Mouse (Mus musculus) embryonic facial prominence, embryonic 10.5 days (tissue): ENCODE measurements at regions not wholly inside any gene's neighbourhood (a gene's known extent, or its start where the extent isn't known, plus 50 kb on each side); places are given as distances from the start of the nearest gene placed in this dataset.

ENCODE experiments used
- DNase-seq: peaks from one replicate; pipeline ENCODE4 v3.0.0-alpha.2; 2017; ENCODE audit warnings: low spot score
- H3K27ac ChIP-seq: fragments of 300-500 bp; sonication (generic); replicated peaks from 2 replicates; pipeline ENCODE4 v1.5.1; 2016; ENCODE audit warnings: mild to moderate bottlenecking
- H3K27me3 ChIP-seq: fragments of 300-500 bp; sonication (generic); replicated peaks from 2 replicates; pipeline ENCODE4 v1.6.1; 2016; ENCODE audit warnings: low read depth, mild to moderate bottlenecking; ENCODE audit not compliant: poor library complexity, severe bottlenecking
- H3K36me3 ChIP-seq: fragments of 300-500 bp; sonication (generic); replicated peaks from 2 replicates; pipeline ENCODE4 v1.6.1; 2016; ENCODE audit warnings: mild to moderate bottlenecking, moderate library complexity
- H3K4me1 ChIP-seq: fragments of 300-500 bp; sonication (generic); 2 replicates; pipeline ENCODE4 v1.6.1; 2016
- H3K4me3 ChIP-seq: fragments of 300-500 bp; sonication (generic); 2 replicates; pipeline ENCODE4 v1.5.1; 2016; ENCODE audit warnings: mild to moderate bottlenecking, moderate library complexity
- H3K9me3 ChIP-seq: fragments of 300-500 bp; sonication (generic); 2 replicates; pipeline ENCODE4 v1.6.1; 2016; ENCODE audit warnings: mild to moderate bottlenecking
- WGBS: fragments of 180-500 bp; shearing (Covaris S2); methylation state at CpG from one replicate; pipeline ENCODE4 v1.1.7; 2016; 5-methylcytosine and 5-hydroxymethylcytosine counted together

- peak; percentile 48 for DNase-seq
- Histone ChIP-seq H3K27ac (peak overlapping the region; percentile 85), H3K36me3 (no peaks in the 10 kb centered on the region)
Measured at GRCm38 (mm10) chr13:97442283-97442682, 201.4 kb downstream of the Enc1 start.

GRCm38 (mm10) chr13:97441803-97442202 is 200.9 kb downstream of the Enc1 start:
- H3K4me1 ChIP-seq, result peaks cover 55% of the 10 kb centered on the region
- no peak overlapping the region for H3K4me3 ChIP-seq
- no peaks in the 10 kb centered on the region for H3K36me3 ChIP-seq
- DNase-seq, result no peak
- H3K27ac ChIP-seq, result peak overlapping the region; percentile 85
- no peaks in the 10 kb centered on the region for H3K9me3 ChIP-seq
- WGBS, result 47% methylated on average over 2 of the region's 2 CpGs
- H3K27me3 ChIP-seq, result peaks cover 7% of the 10 kb centered on the region

More at GRCm38 (mm10) chr13:97442283-97442682, 201.4 kb downstream of the Enc1 start:
- WGBS, result 18% methylated on average over 10 of the region's 10 CpGs
- peaks cover 7% of the 10 kb centered on the region for H3K27me3 ChIP-seq
- H3K4me1 ChIP-seq, result peaks cover 50% of the 10 kb centered on the region
- H3K4me3 ChIP-seq, result peak overlapping the region; percentile 33; the same call in 1 of the 2 replicates
- H3K9me3 ChIP-seq, result no peaks in the 10 kb centered on the region

- peak overlapping the region; percentile 76 for H3K27ac ChIP-seq
- peak; percentile 33 for DNase-seq
- H3K9me3 ChIP-seq, result no peaks in the 10 kb centered on the region
- WGBS, result 21% methylated on average over 16 of the region's 16 CpGs
- peaks cover 7% of the 10 kb centered on the region for H3K27me3 ChIP-seq
- peak overlapping the region; percentile 11 for H3K4me3 ChIP-seq
- peaks cover 79% of the 10 kb centered on the region for H3K4me1 ChIP-seq
- H3K36me3 ChIP-seq, result no peaks in the 10 kb centered on the region
Measured at GRCm38 (mm10) chr13:97439216-97439979, 198.5 kb downstream of the Enc1 start.

GRCm38 (mm10) chr13:97438692-97439091 is 197.8 kb downstream of the Enc1 start:
- peak; percentile 14 for DNase-seq
- peak overlapping the region; percentile 76 for H3K27ac ChIP-seq

GRCm38 (mm10) chr13:97438277-97438676 is 197.4 kb downstream of the Enc1 start:
- no peak for DNase-seq
- 93% methylated on average over 3 of the region's 3 CpGs for WGBS

More at GRCm38 (mm10) chr13:97438692-97439091, 197.8 kb downstream of the Enc1 start:
- 51% methylated on average over 12 of the region's 12 CpGs for WGBS
- H3K36me3 ChIP-seq, result no peaks in the 10 kb centered on the region
- H3K4me1 ChIP-seq, result peaks cover 81% of the 10 kb centered on the region
- no peaks in the 10 kb centered on the region for H3K9me3 ChIP-seq
- H3K4me3 ChIP-seq, result no peak overlapping the region; the same call in 1 of the 2 replicates
- peaks cover 7% of the 10 kb centered on the region for H3K27me3 ChIP-seq

GRCm38 (mm10) chr13:97436719-97437350 is 195.9 kb downstream of the Enc1 start:
- H3K4me1 ChIP-seq, result peaks cover 78% of the 10 kb centered on the region
- H3K27me3 ChIP-seq, result peaks cover 15% of the 10 kb centered on the region
- H3K36me3 ChIP-seq, result no peaks in the 10 kb centered on the region
- DNase-seq, result no peak
- no peaks in the 10 kb centered on the region for H3K9me3 ChIP-seq
- WGBS, result 29% methylated on average over 5 of the region's 5 CpGs
- H3K27ac ChIP-seq, result peak overlapping the region; percentile 90
- peak overlapping the region; percentile 58; the same call in 1 of the 2 replicates for H3K4me3 ChIP-seq

More at GRCm38 (mm10) chr13:97438277-97438676, 197.4 kb downstream of the Enc1 start:
- no peaks in the 10 kb centered on the region for H3K9me3 ChIP-seq
- H3K27me3 ChIP-seq, result peaks cover 7% of the 10 kb centered on the region
- H3K4me1 ChIP-seq, result peaks cover 80% of the 10 kb centered on the region
- H3K4me3 ChIP-seq, result no peak overlapping the region
- no peaks in the 10 kb centered on the region for H3K36me3 ChIP-seq
- H3K27ac ChIP-seq, result peak overlapping the region; percentile 76

- WGBS, result 3% methylated on average over 24 of the region's 24 CpGs
- Histone ChIP-seq H3K27me3 (peaks cover 15% of the 10 kb centered on the region), H3K4me3 (peak overlapping the region; percentile 58), H3K9me3 (no peaks in the 10 kb centered on the region), H3K27ac (peak overlapping the region; percentile 90), H3K36me3 (no peaks in the 10 kb centered on the region), H3K4me1 (peaks cover 71% of the 10 kb centered on the region)
- peak; percentile 80 for DNase-seq
Measured at GRCm38 (mm10) chr13:97435865-97436718, 195.2 kb downstream of the Enc1 start.

GRCm38 (mm10) chr13:97434961-97435864 is 194.3 kb downstream of the Enc1 start:
- DNase-seq, result peak; percentile 66
- Histone ChIP-seq H3K36me3 (no peaks in the 10 kb centered on the region), H3K9me3 (no peaks in the 10 kb centered on the region), H3K4me3 (peak overlapping the region; percentile 58), H3K4me1 (peaks cover 65% of the 10 kb centered on the region), H3K27ac (peak overlapping the region; percentile 90), H3K27me3 (peaks cover 12% of the 10 kb centered on the region)
- WGBS, result under 1% methylated on average over 20 of the region's 20 CpGs

GRCm38 (mm10) chr13:97434167-97434566 is 193.3 kb downstream of the Enc1 start:
- Histone ChIP-seq H3K4me1 (peaks cover 55% of the 10 kb centered on the region), H3K4me3 (no peak overlapping the region), H3K36me3 (no peaks in the 10 kb centered on the region), H3K9me3 (no peaks in the 10 kb centered on the region), H3K27ac (peak overlapping the region; percentile 90), H3K27me3 (peaks cover 9% of the 10 kb centered on the region; the same call in 1 of the 2 replicates)
- WGBS, result 35% methylated on average over 7 of the region's 7 CpGs
- no peak for DNase-seq

GRCm38 (mm10) chr13:97432627-97433026 is 191.7 kb downstream of the Enc1 start:
- no peaks in the 10 kb centered on the region for H3K9me3 ChIP-seq
- 30% methylated on average over 4 of the region's 4 CpGs for WGBS
- H3K36me3 ChIP-seq, result no peaks in the 10 kb centered on the region
- H3K27me3 ChIP-seq, result peaks cover 9% of the 10 kb centered on the region; the same call in 1 of the 2 replicates
- no peak overlapping the region for H3K27ac ChIP-seq
- no peak overlapping the region for H3K4me3 ChIP-seq
- peaks cover 56% of the 10 kb centered on the region for H3K4me1 ChIP-seq
- DNase-seq, result no peak

- no peaks in the 10 kb centered on the region for H3K9me3 ChIP-seq
- H3K27me3 ChIP-seq, result peaks cover 14% of the 10 kb centered on the region; the same call in 1 of the 2 replicates
- no peak overlapping the region for H3K27ac ChIP-seq
- no peak overlapping the region for H3K4me3 ChIP-seq
- WGBS, result 70% methylated on average over 2 of the region's 2 CpGs
- peaks cover 42% of the 10 kb centered on the region for H3K4me1 ChIP-seq
- DNase-seq, result no peak
- no peaks in the 10 kb centered on the region for H3K36me3 ChIP-seq
Measured at GRCm38 (mm10) chr13:97430885-97431284, 190.0 kb downstream of the Enc1 start.
